Mouse (Mus musculus) thymus, adult 2 months (tissue): ENCODE data around the gene Caps2.

Experiments used
- CTCF ChIP-seq: fragments of 200-500 bp; IDR thresholded peaks from 2 replicates; pipeline ENCODE4 v1.5.1; 2012; ENCODE audit warnings: mild to moderate bottlenecking, control low read depth, low read length, moderate library complexity, borderline replicate concordance; ENCODE audit not compliant: control insufficient read depth, poor library complexity, insufficient read depth; ENCODE audit errors: extremely low read depth
- POLR2A ChIP-seq: fragments of 200-500 bp; IDR thresholded peaks from 2 replicates; pipeline ENCODE4 v1.6.1; 2012; ENCODE audit warnings: mild to moderate bottlenecking, low read length, control low read depth, moderate library complexity; ENCODE audit not compliant: control insufficient read depth, poor library complexity, insufficient read depth; ENCODE audit errors: extremely low read depth

DNA sequence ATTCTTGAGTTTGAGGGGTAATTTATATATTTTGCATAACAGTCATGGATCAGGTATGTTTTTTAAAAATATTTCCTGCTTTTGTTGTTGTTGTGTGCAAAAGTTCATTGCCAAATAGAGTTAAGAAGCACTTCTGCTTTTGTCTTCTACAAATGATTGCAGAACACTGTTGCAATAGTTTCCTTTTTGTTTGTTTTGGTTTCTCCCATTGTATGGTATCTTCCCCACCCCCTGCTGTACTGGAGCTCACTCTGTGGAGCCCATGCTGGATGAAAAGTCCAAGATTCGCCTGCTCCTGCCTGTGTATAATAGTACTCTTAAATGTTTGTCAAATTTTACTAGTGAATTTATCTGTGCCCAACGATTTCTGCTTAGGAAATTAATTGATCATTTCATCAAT, 23.6 kb upstream of the Caps2 start:
- TF ChIP-seq CTCF (no peak), POLR2A (no peak)
